Mouse (Mus musculus) bone marrow, adult 2 months (tissue): ENCODE measurements around the gene Fam229a.

Source experiments
- CTCF ChIP-seq: fragments of 200-500 bp; IDR thresholded peaks from 2 replicates; pipeline ENCODE4 v1.5.1; 2011; ENCODE audit warnings: low read length, control low read depth; ENCODE audit not compliant: control insufficient read depth, insufficient read depth
- POLR2A ChIP-seq: fragments of 200-500 bp; IDR thresholded peaks from 2 replicates; pipeline ENCODE4 v1.6.1; 2011; ENCODE audit warnings: low read depth, mild to moderate bottlenecking, control low read depth, low read length, borderline replicate concordance; ENCODE audit not compliant: control insufficient read depth

DNA sequence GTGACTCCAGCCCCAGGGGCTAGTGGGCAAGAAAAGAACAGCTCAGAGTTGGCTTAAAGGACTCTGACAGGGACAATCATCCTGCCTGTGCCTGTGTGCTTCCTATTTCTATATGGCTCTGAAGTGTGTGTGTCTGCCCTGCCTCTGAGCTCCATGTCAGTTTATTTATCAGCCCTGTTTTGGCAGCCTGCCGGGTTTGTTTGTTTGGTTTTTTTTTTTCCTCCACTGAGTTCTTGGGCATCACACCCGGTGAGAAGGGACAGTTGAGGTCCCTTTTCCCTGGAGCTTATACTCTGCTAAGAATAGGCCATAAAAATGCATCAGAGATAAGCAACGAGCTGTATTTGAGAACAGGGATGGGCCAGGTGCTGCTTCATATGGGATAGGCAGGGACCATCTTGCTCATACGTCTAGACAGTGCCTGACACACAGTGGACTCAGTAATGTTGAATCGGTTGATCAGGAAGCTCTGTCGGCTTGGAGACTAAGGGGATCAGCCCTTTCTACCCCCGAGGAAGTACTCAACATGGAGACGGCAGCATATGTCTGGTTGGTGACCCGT, 11.4 kb downstream of the Fam229a start:
- no peak for TF ChIP-seq POLR2A
- TF ChIP-seq CTCF, result no peak
